Mouse (Mus musculus): ENCODE results near the gene Ttc19. TPM values are rescaled to one million over a fixed set of nuclear protein-coding genes. Genes with fewer than 3 reads are reported as not detected.
A peak's percentile ranks its signal among the peaks of the same experiment; 100 is the strongest.
"Not testable (repeated sequence)": the region's sequence is repeated elsewhere in the genome, so short reads cannot be mapped to it uniquely, and the experiment has no call there.

Gene Ttc19
- 10 to 100 TPM; 37.5 to 38.2 TPM for total RNA-seq (2021)

DNA sequence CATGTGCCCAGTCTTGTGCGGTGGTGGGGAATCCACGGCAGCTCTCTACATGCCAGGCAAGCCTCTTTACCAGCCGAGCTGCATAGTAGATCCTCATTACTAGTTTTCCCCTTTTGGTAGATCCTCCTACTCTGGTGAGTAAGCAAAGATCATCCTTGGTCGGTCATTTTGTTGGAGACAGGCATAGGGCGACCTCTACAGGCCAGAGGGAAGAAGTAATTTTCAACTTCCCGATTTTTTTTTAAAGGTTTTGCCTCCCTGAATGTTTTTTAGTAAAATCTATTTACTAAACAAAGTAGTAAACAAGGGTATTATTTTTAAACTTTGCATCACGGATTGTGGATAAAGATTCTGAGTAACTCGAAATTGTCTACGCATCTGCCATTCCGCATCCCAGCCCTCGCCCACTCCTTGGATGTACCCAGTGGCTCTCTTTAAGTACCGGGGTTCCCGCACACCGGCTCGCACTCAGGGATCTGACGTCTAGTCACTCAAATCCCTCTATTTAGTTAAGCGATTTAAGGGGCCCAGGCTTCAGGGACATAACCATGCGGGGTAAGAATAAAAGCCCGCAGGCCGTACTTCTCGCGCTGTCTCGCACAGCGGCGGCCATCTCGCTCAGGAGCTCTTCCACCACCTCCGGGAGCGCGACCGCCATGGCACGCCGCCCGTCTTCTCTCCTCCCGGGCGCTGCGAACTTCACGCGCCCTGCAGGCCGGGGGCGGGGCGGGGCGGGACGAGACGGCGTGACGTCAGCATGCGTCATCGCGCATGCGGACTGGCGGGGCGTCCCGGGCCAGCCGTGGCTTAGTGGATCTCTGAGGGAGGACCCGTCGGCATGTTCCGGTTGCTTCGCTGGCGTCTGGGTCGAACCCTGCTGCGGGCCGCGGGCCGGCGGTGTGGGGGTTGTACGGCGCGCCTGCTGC is at the start of gene Ttc19, which contains the start of gene Zswim7:
TSS of gene Ttc19 (plus strand) at position 799 of the 926 bp plus-strand sequence.
TSS of gene Zswim7 (minus strand) at position 701 of the 926 bp plus-strand sequence.
- DNase-seq, result peak; percentile 96

DNA sequence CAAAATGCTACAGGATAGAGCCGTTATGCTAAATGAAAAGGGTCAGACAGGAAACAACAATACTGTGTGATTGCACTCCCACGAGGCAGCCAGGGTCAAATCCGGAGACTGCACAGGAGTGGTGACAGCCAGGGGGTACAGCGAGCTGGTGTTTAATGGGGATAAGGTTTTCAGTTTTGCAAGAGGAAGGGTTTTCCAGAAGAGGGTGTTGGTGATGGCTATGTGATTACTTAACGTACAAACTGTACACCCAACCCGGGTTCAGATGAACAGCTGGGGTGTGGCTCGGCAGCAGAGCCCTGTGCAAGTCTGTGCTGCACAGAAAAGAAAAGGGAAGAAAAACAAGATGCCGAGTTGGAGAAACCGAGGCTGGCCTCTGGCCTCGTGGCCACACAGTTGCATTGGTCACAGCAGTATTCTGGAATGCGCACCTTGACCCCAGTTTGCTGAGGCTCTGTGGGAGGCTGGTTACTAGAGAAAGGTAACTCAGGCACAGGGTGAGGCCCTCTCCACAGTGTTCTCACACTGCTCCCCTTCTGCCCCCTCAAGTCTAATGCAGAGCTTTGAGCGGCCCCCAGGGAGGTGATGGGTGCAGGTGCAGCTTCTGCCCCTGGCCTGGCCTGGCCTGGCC is 40.5 kb upstream of the Ttc19 start:
- no peak for DNase-seq

DNA sequence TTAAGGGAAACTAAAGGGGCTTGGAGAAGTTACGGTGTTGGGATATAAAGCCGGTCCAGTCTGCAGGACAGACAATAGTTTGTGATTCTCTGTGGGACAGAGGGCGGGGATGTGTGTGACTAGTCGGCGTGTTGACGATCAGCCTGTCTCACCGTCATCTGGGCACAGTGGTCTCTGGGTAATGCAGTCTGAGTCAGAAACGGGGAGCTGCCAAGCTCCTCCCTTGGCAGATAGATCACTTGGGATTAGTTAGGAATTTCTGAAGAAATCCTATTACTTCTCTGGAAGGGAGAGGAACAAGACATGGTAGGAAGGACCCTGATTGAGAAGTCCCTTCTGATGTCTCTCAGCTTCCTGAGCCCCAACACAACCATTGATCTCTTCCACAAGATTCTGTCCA is 37.4 kb upstream of the Ttc19 start:
- no peak for DNase-seq

DNA sequence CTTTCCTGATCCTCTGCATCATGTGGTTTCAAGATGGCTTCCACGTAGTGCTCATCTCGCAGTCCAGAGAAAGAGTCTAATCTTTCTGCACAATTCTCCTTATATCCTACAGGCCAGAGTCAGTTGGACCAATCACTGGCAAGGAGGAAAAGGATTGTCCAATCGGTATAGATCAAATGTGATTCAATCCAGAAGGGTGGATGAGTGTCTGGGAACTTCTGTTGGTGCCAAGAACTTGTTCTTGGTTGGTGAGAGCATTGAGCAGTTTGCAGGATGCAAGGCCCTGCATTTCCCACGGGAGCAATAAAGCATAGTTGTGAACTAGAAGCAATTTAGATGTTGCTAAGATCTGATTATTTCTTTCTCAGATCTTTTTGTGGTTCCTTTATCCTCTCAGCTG is 36.8 kb upstream of the Ttc19 start:
- DNase-seq, result no peak

DNA sequence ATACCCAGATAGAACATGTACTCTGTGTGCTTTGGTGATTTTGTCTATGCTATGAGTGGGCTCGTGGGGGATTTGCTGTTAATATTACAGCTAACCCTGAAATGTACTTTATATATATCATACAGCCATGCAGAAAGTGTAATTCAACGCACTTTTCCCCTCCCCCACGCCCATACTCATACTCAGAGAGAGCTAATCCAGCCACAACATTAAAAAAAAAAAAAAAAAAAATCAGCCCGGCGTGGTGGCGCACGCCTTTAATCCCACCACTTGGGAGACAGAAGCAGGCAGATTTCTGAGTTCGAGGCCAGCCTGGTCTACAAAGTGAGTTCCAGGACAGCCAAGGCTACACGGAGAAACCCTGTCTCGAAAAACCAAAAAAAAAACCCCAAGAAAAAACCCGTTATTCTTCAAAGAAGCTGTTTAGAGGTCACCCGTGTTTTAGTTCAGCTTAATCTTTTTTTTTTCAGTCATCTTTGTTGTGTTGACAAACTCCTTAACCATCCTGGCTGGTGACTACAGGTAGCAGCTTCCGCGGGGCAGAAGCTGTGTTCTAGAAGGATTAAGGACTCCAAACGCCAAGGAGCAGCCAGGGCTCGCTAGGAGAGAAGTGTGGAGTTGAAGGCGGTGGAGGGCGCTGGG is 33.4 kb upstream of the Ttc19 start:
- no peak for DNase-seq

DNA sequence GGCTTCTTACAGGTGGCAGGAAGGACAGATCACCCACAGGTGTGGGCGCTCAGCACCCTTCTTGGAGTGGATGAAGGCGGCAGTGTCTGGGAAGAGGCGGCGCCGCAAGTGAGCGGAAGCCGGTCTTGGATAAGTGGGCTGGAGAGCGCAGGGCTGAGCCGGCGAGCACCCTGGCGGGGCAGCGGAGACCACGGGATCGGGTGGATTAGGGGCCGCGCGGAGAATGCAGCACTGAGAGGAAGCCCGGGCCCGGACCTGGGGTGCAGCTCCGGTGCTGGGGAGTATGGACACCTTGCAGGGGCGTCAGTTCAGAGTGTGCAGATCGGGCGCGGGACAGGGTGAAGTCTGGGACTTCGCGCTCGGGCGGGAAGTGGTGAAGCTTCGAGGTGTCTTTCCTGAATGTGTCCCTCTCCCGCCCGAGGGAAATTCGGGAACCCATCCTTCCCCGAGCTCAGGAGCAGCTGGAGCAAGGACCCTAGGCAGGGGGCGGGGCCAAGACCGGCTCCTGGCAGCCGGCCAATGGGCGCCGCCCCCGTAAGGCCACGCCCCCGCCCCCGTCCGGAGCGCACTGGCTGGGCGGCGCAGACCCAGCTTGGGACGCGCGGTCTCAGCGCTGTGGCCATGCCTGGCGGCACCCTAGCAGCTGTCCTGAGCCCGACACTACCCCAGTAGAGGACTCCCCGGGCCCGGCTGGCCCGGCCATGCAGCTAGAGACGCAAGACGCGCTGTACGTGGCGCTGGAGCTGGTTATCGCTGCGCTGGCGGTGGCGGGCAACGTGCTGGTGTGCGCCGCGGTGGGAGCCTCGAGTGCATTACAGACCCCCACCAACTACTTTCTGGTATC is 32.6 kb upstream of the Ttc19 start, which contains the start of gene Adora2b:
TSS of gene Adora2b (plus strand) at position 584 of the 844 bp plus-strand sequence.
- DNase-seq, result peak; percentile 74

DNA sequence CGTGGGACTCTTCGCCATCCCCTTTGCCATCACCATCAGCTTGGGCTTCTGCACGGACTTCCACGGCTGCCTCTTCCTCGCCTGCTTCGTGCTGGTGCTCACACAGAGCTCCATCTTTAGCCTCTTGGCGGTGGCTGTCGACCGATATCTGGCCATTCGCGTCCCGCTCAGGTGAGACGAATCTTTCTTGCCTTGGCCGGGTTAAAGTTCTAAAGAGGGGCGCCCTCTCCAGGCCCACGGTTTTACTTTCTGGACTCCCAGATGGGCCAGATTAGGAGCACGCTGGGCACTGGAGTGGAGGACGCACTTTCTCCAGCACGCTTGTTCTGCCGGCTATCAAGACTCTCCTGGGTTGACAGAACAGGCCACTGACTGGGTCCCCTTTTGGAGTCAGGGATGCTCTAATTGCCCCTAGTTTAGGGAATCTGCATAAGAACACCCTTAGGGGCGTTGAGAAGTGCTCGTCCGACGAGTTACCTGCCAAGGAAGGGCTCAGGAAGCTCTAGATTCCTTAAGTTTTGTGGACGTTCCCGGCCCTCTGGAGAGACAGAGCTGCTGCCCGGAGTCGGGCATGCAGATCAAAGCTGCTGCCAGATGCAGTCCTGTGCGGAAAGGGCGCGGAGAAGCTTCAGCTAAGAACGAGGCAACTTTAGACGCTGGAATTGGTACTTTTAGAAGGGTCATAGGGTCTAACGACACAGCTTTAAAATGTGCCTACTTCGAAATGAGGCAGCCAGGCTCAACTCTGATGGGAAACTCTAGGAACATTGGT is 31.8 kb upstream of the Ttc19 start:
- peak; percentile 35 for DNase-seq

DNA sequence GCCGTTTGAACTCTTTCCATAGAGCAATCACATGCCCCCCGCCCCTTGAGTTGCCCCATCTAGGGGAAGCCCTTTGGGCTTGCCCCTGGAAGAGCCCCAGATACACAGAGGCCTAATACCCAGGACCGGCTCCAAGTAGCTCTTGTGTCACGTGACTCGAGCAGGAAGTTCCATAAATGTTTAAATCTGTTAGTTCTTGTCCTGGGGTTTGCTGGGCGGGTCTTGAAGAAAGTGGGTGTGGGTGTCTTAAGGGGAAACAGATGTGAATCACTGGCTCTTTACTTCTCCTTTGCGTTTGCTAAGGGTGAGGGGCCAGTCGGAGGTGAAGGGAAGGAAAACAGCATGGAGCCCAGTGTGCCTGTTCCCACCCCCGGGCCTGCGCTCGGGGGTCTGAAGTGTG is 30.2 kb upstream of the Ttc19 start:
- peak; percentile 22 for DNase-seq

DNA sequence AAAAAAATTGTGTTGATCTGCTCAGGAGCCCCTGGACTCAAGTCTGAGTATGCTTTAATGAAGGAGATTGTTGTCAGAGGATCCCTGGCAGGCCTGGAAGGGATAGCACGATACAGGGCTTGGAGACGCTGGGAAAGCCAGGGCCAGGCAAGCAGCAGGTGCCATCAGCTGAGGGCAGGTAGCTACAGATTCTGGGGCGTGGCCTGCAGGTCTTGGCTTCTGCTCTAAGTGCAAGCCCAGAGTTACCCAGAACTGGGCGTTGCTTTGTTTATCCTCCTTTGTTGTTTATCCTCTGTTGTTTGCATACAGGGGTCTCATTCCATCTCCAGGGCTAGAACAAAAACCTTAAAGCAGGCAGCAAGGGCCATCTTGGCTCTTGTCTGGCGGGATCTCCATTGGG is 27.9 kb upstream of the Ttc19 start:
- DNase-seq, result no peak

DNA sequence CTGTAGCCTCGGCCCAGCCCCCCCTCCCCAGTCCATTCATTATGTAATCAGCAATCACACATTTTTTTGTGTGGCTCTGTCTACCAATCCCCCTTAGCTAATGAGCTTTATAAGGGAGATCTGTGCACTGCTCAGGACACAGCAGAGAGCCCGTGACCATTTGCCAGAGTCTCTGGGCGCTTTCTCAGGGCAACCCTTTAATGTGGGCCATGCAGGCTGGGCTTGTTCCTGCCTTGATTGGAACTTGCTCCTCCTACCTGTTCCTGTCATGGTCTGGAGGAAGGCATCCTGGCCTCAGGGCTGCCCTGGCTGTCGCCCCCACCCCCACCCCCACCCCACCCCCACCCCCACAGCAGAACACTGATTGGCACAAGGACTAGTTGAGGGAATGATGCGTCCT is 22.1 kb upstream of the Ttc19 start:
- DNase-seq, result no peak

DNA sequence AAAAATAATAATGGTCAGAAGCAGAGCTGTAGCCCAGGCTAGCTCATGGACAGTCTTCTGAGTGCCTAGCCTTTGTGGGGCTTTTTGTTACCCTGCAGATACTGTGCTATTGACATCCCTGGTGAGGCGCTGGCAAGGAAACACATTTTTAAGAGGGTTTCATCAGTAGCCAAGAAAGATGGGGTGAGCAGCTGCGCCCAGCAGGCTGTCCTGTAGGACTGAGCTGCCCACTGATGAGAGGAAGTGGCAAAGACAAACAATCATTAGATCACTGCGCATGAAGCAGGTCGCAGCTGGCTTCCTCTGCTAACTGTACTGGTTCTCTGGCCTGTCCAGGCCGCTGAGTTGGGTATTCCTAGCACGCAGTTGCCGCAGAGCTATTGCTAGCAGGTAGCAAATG is 17.7 kb upstream of the Ttc19 start:
- DNase-seq, result no peak

DNA sequence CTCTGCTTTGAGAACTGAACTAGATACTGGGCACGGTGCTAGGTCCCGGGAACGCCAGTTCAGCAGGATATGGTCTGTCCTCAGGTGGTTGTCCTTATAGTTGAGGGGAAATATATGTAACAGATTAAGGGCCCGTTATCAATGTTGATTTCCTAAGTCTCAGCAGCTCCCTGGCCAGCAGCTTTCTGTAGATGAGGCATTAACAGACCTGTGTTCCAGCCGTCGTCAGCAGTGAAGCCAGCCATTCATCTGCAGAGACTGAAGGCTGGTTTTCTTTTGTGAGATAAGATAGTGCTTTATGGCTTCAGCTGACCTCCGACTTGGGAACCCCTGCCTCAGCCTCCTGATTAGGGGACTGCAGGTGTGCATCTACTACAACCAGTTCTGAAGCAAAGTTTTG is 17.3 kb upstream of the Ttc19 start:
- no peak for DNase-seq

DNA sequence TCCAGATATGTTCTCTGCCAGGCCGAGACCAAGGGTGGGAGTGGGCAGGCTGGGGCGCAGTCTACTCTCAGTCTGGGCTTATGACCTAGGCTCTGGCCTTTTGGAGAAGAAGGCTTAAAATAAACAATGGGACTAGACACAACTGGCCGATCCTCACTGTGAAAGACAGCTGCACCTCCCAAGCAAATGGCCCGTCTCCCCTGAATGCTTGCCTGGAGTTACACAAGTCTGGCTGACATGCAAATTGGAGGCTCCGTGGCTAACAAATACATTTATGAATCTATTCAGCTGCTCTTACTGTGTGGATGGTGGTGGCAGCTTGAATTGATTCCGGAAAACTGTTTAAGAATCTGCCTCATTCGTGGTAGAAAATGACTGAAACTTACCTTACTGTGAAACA is 15.6 kb upstream of the Ttc19 start:
- no peak for DNase-seq

DNA sequence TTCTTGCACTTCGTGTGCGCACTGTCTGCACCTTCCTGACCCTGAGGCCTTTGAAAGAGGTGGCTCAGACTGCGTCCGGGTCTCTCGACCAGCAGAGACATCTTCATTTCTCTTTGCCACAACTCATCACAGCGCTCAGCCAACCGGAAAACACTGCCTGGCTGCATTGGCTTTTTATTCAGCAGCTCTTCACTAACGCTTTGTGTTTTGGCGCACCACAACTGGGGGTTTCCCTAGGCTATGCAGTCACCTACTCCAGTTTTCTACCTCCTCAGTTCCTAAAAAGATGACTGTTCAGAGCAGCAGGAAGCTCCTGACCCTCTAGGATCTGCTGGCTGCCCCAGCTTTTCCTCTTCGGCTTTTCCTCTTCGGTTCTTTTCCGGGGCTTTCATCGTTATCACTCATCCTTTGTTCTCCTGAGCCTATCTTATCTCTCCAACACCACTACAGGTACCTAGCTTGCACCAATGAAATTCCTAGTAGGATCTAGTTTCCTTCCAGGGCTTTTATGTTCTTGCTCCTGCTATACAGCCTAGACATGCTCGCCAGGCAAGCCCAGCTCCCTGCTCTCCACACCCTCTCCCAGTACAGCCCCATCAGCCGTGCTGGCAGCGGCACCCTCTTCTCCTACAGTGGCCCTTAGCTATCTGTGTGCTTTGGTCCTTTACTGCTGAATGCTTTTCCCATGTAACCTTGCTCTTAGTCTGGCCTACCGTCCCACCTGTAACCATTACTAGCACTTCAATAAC is 14.6 kb upstream of the Ttc19 start:
- DNase-seq, result no peak

DNA sequence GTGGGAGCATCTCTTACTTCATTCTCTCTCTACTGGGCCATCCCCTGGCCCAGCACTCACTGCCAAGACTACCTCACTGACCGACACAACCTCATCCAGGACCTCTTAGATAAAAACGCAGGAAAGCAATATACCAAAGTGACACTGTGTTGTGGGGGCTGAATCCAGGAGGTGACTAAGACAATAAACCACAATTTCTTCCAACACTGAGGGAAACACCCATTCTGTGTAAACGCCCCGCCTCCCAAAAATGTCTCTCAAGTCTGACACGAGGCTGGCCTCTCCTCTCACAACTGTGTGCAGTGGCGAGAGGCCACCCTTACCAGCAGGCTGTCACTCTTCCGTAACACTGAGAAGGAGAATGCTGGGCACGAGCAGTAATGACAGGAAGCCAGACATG is 12.9 kb upstream of the Ttc19 start:
- DNase-seq, result no peak

DNA sequence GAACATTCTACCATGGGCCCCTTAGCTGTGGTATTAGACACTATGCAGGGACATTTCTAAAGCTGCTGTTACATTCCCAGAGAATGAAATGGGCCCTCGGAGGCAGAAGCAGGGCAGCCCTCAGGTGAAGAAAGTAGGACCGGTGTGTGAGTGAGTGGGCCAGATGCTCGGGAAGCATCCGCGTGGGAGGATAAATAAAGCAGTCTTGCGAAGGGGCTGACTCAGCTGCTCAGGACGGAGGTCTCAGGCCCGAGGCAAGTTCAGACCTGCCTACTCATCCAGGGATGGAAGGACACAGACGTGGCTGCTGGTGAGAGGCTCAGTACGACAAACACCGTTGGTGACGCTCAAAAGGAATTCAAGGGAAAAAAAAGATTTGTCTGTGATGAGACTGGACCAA is 12.2 kb upstream of the Ttc19 start:
- DNase-seq, result no peak

DNA sequence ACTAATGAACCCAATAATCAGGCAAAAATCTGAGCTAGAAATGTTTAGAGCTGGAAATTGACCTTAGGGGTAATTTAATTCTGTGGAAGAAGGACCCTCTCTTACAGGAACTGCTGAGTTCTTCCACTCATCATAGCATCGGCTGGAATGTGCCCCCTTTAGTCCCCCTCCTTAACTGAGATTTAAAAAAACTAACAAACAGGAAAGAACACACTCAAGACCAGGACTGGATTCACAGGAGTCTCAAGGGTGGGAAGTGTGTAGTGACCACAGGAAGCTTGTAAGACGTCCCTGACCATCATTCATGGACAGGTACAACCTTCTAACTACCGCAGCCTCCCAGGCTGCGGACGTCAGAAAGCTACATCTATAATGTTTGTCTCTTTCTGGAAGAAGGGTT is 10.4 kb upstream of the Ttc19 start:
- no peak for DNase-seq

DNA sequence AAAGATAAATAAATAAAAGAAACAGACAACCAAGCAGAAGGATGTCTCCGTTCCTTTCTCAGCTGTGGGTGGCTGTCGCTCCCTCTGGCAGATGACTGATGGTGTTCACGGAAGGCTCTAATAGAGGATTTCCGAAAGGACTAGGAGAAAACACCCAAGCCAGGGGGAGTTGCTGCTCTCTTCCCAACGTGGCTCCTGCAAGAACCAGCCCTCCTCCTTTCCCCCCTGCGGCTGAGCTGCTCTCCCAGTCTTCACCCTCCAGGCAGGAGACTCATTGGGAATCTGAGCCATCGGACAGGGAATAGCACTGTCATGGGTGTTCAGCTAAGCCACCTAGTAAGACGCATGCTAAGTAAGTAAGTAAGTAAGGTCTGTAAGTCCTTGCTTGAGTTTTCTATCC is 4.2 kb upstream of the Ttc19 start:
- no peak for DNase-seq

DNA sequence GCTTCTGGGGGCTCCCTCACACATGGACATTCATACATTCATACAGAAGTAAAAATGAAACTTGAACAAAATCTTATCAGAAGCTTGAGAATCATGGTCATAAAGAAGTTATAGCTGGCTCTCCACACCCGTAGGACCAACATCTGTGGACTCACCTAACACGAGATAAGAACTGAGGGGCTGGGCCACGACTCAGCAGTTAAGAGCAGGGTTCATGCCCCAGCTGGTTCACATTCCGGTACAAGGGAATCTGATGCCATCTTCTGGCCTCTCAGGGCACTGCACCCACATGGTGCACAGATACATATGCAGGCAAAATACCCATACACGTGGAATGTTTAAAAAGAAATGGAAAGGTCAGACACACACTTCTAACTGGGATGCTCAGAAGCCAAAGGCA is 3.2 kb upstream of the Ttc19 start:
- peak; percentile 82 for DNase-seq

DNA sequence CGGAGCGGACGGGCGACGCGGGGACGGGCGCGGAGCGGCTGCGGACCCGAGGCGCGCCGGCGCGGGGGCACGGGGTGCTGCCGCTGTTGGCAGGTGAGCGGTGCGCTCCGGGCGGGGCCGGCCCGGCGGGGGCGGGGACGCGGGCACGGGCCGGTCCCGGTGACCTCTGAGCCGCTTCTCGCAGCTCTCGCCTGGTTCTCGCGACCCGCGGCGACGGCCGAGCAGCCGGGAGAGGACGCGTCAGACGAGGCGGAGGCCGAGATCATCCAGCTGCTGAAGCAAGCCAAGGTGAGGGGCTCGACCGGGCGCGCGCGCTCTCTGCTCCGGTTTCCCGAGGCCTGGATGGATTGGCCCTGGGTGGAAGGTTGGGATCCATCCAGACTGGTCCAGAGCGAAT is 326 bp downstream of the Ttc19 start:
- DNase-seq, result peak; percentile 77

DNA sequence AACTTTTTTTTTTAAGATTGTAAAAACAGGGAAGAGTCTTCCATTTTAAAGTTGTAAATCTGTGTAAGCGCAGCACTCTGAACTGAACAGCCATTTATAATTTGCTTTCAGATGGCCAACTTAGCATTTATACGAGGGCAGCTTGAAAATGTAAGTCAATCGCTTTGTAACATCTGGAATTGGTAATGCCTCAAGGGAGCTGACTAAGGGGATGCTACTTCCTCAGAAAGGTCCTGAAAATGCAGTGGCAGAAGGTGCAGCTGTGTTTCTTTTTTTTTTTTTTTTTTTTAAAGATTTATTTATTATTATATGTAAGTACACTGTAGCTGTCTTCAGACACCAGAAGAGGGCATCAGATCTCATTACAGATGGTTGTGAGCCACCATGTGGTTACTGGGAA is 2.7 kb downstream of the Ttc19 start:
- DNase-seq, result not testable (repeated sequence)
